Mouse (Mus musculus) liver, postnatal 0 days (tissue): ENCODE results near the gene Gm11099.

ENCODE experiments used
- CTCF ChIP-seq: sonication (generic); IDR thresholded peaks from 2 replicates; pipeline ENCODE4 v1.5.1; 2016; ENCODE audit warnings: antibody characterized with exemption, low read depth
- EP300 ChIP-seq: IDR thresholded peaks from 2 replicates; pipeline ENCODE4 v1.6.1; 2016; ENCODE audit warnings: antibody characterized with exemption, low read depth, mild to moderate bottlenecking

- TF ChIP-seq EP300 = no peak
- no peak for TF ChIP-seq CTCF
Measured at GRCm38 (mm10) chr2:58841021-58841420, 18.2 kb upstream of the Gm11099 start.
